Mouse (Mus musculus) liver, adult 2 months (tissue): Measurements from ENCODE around the gene Bcl2l11. TPM values are rescaled to one million over a fixed set of nuclear protein-coding genes. Genes with fewer than 3 reads are reported as not detected.

Experiments used
- DNase-seq: peaks from one replicate; pipeline ENCODE4 v3.0.0-alpha.2; 2011; ENCODE audit warnings: low read depth, low spot score; ENCODE audit errors: extremely low read depth
- H3K27ac ChIP-seq: fragments of 200-500 bp; replicated peaks from 2 replicates; pipeline ENCODE4 v1.5.1; 2012; ENCODE audit warnings: low read depth, mild to moderate bottlenecking, control low read depth, inconsistent platforms, low read length; ENCODE audit not compliant: insufficient read depth
- H3K27me3 ChIP-seq: fragments of 200-500 bp; 2 replicates; pipeline ENCODE4 v1.6.1; 2012; ENCODE audit warnings: mild to moderate bottlenecking, moderate library complexity, low read length, inconsistent platforms; ENCODE audit not compliant: control insufficient read depth, insufficient read depth
- H3K36me3 ChIP-seq: fragments of 200-500 bp; 2 replicates; pipeline ENCODE4 v1.6.1; 2012; ENCODE audit warnings: low read length, inconsistent platforms; ENCODE audit not compliant: control insufficient read depth, insufficient read depth
- H3K4me1 ChIP-seq: fragments of 200-500 bp; 2 replicates; pipeline ENCODE4 v1.6.1; 2011; ENCODE audit warnings: low read length; ENCODE audit not compliant: control insufficient read depth, insufficient read depth
- H3K4me3 ChIP-seq: fragments of 200-500 bp; 2 replicates; pipeline ENCODE4 v1.5.1; 2011; ENCODE audit warnings: low read depth, mild to moderate bottlenecking, control low read depth, low read length, moderate library complexity; ENCODE audit not compliant: insufficient read depth
- H3K79me2 ChIP-seq: fragments of 200-500 bp; 2 replicates; pipeline ENCODE4 v1.6.1; 2012; ENCODE audit warnings: inconsistent platforms, mild to moderate bottlenecking, low read length, moderate library complexity; ENCODE audit not compliant: control insufficient read depth, insufficient read depth
- H3K9ac ChIP-seq: fragments of 200-500 bp; 2 replicates; pipeline ENCODE4 v1.6.1; 2012; ENCODE audit warnings: low read depth, mild to moderate bottlenecking, control low read depth, inconsistent platforms, low read length
- CTCF ChIP-seq: fragments of 200-500 bp; IDR thresholded peaks from 2 replicates; pipeline ENCODE4 v1.5.1; 2011; ENCODE audit warnings: low read depth, low read length, control low read depth
- POLR2A ChIP-seq: fragments of 200-500 bp; IDR thresholded peaks from 2 replicates; pipeline ENCODE4 v1.6.1; 2011; ENCODE audit warnings: low read length, control low read depth; ENCODE audit not compliant: insufficient read depth; ENCODE audit errors: extremely low read depth
- WGBS: fragments of 180-500 bp; shearing (Covaris S2); methylation state at CpG from one replicate; pipeline ENCODE4 v1.1.7; 2018; 5-methylcytosine and 5-hydroxymethylcytosine counted together
- polyA plus RNA-seq: library from polyadenylated mRNA; depleted of rRNA; stranded (reverse); fragments of >200 nt; gene quantifications from 2 replicates; pipeline ENCODE4 v1.2.3, GENCODE M21; 2012
- total RNA-seq: library from RNA; depleted of rRNA; stranded (reverse); fragments of >200 nt; gene quantifications from 2 replicates; pipeline ENCODE4 v1.2.3, GENCODE M21; 2014

Gene Bcl2l11
- total and polyA plus RNA-seq, 2 experiments = 2.7 to 4.0 TPM

DNA sequence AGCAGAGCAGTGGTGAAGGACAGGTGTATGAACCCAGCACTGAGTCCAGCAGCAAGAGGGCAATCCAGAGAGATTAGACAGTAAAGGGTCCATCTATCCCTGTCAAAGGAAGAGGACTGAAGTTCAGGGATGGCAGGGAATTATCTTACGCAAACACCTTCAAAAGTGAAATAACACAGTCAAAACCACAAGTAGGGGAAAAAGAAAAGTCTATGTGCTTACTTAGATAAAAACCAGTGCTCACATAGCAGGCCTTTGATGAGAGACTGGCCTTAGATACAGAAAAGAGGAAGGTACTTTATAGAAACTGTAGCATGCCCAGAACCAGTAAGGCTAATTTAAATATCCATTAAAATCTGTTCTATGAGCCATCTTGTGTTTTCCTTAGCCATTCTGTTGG is 40.4 kb upstream of the Bcl2l11 start:
- Histone ChIP-seq H3K9ac (no peak overlapping the region), H3K79me2 (no peaks in the 10 kb centered on the region), H3K27me3 (no peaks in the 10 kb centered on the region), H3K4me3 (no peak overlapping the region), H3K36me3 (no peaks in the 10 kb centered on the region), H3K27ac (no peak overlapping the region), H3K4me1 (no peaks in the 10 kb centered on the region)
- WGBS = 100% methylated on average over 1 of the region's 1 CpGs
- TF ChIP-seq CTCF (no peak), POLR2A (no peak)
- no peak for DNase-seq

- TF ChIP-seq CTCF = no peak
- no peak for TF ChIP-seq POLR2A
- Histone ChIP-seq H3K79me2 (no peaks in the 10 kb centered on the region), H3K36me3 (no peaks in the 10 kb centered on the region), H3K27me3 (no peaks in the 10 kb centered on the region), H3K4me3 (no peak overlapping the region), H3K27ac (no peak overlapping the region), H3K9ac (no peak overlapping the region), H3K4me1 (no peaks in the 10 kb centered on the region)
- WGBS = 81% methylated on average over 14 of the region's 14 CpGs
- no peak for DNase-seq
Observed at GRCm38 (mm10) chr2:128086301-128086886, 39.4 kb upstream of the Bcl2l11 start.

DNA sequence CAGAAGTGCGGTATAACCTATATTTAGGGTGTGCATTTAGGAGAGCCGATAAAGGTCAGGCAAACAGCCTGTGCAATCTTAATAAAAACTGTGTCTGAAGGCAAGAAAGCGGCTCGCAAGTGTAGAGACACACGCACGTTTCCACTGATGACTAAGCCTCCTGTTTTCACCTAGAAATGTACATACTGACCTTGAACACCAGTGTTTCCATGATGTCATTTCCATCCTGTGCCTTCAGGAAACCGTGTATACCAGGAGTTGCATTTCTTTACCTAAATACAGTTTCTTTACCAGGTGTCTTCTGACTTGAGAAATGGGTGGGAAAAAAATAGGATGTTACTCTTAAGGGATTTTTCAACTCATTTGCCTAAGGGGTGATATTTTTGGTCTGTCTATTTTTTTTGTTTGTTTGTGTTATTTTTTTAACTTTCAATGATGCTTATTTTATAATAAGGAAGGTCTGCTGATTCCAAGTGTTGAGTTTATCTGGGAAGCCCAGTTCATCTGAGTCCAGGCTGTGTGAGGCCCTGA is 38.8 kb upstream of the Bcl2l11 start:
- H3K27me3 ChIP-seq = no peaks in the 10 kb centered on the region
- no peak overlapping the region for H3K9ac ChIP-seq
- H3K79me2 ChIP-seq = no peaks in the 10 kb centered on the region
- H3K36me3 ChIP-seq = no peaks in the 10 kb centered on the region
- DNase-seq = no peak
- TF ChIP-seq CTCF = no peak
- no peaks in the 10 kb centered on the region for H3K4me1 ChIP-seq
- no peak overlapping the region for H3K27ac ChIP-seq
- H3K4me3 ChIP-seq = no peak overlapping the region
- WGBS = 80% methylated on average over 7 of the region's 7 CpGs

DNA sequence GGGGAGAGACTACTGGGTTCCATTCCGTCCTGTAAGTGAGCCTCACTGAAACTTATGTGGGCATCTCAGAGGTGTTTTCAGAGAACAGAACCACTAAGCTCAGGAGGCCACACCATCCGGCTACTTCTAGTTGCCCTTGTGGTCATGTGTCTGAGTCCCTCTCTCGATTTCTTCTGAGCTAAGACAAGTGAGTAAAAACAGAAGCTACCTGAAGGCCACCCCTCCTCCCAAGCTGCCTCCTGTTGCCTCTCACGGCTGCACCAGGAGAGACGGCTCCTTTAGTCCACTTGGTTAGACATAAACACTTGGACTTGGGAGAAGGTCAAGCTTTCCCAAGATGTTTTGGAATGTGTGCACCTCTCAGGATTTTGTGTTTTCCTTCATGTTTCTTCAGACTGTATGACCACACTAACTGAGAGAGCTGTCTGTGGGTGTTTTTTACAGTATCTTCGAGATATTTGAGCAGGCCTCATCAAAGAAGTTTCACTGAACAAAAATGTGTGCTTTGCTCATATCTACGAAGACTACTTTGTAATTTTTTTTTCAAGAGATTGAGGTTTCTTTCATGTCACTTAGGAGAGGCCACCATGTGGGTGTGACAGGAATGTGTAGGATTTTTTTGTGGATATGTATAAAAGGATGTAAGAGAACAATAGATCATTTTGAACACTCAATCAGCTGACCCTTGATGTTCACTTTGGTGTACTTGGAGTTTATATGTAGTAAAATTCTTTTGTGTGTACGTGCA is 37.9 kb upstream of the Bcl2l11 start:
- Histone ChIP-seq H3K36me3 (no peaks in the 10 kb centered on the region), H3K4me1 (no peaks in the 10 kb centered on the region), H3K27me3 (no peaks in the 10 kb centered on the region), H3K79me2 (no peaks in the 10 kb centered on the region), H3K27ac (no peak overlapping the region), H3K9ac (no peak overlapping the region), H3K4me3 (no peak overlapping the region)
- TF ChIP-seq POLR2A (no peak), CTCF (no peak)
- WGBS = 88% methylated on average over 8 of the region's 8 CpGs
- DNase-seq = no peak

DNA sequence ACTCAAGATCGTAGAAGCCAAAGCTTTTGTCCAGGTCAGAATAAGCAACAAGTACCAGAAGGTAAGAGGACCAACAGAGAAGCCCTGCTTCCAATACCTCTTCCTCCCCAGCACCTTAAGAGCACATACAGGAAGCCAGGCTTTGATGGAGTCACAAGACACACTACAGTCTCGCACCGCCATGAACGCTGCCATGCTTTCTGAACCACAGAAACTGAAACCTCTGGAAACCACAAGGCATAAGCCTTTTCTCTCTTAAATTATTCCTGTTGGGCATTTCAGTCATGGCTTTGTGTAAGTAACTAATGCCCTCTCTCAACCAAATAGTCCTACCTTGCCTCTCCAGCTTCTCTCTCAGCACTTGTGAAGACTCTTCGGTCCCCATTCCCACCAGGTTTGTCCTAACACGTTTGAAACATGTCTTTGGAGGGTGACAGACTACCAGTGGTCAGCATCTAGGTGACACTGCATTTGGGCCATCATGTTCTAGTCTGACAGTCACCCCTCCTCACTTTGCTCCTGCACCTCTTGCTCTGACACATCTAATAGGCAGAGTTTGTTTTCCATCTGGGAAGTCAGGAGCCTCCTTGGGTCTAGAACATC is 35.5 kb upstream of the Bcl2l11 start:
- DNase-seq = no peak
- Histone ChIP-seq H3K27me3 (no peaks in the 10 kb centered on the region), H3K4me1 (no peaks in the 10 kb centered on the region), H3K9ac (no peak overlapping the region), H3K27ac (no peak overlapping the region), H3K79me2 (no peaks in the 10 kb centered on the region), H3K4me3 (no peak overlapping the region), H3K36me3 (no peaks in the 10 kb centered on the region)
- TF ChIP-seq POLR2A (no peak), CTCF (no peak)
- WGBS = 90% methylated on average over 6 of the region's 6 CpGs
